Mouse (Mus musculus) olfactory bulb, adult 2 months (tissue): ENCODE measurements at regions not wholly inside any gene's neighbourhood (a gene's known extent, or its start where the extent isn't known, plus 50 kb on each side); places are given as distances from the start of the nearest gene placed in this dataset.

Source experiments
- H3K27ac ChIP-seq: fragments of 200-500 bp; 2 replicates; pipeline ENCODE4 v1.5.1; 2012; ENCODE audit warnings: low read depth, low read length; ENCODE audit not compliant: insufficient read depth
- H3K4me1 ChIP-seq: fragments of 200-500 bp; 2 replicates; pipeline ENCODE4 v1.6.1; 2012; ENCODE audit warnings: low read length; ENCODE audit not compliant: control insufficient read depth, insufficient read depth
- H3K4me3 ChIP-seq: fragments of 200-500 bp; 2 replicates; pipeline ENCODE4 v1.5.1; 2012; ENCODE audit warnings: mild to moderate bottlenecking, low read depth, low read length, moderate library complexity; ENCODE audit not compliant: insufficient read depth
- CTCF ChIP-seq: fragments of 200-500 bp; IDR thresholded peaks from 2 replicates; pipeline ENCODE4 v1.5.1; 2012; ENCODE audit warnings: low read depth, mild to moderate bottlenecking, low read length, moderate library complexity; ENCODE audit not compliant: insufficient read depth
- POLR2A ChIP-seq: fragments of 200-500 bp; IDR thresholded peaks from 2 replicates; pipeline ENCODE4 v1.6.1; 2012; ENCODE audit warnings: mild to moderate bottlenecking, low read depth, low read length, moderate library complexity; ENCODE audit not compliant: insufficient read depth
- WGBS: fragments of 180-500 bp; shearing (Covaris S2); methylation state at CpG from one replicate; pipeline ENCODE4 v1.1.7; 2018; 5-methylcytosine and 5-hydroxymethylcytosine counted together

DNA sequence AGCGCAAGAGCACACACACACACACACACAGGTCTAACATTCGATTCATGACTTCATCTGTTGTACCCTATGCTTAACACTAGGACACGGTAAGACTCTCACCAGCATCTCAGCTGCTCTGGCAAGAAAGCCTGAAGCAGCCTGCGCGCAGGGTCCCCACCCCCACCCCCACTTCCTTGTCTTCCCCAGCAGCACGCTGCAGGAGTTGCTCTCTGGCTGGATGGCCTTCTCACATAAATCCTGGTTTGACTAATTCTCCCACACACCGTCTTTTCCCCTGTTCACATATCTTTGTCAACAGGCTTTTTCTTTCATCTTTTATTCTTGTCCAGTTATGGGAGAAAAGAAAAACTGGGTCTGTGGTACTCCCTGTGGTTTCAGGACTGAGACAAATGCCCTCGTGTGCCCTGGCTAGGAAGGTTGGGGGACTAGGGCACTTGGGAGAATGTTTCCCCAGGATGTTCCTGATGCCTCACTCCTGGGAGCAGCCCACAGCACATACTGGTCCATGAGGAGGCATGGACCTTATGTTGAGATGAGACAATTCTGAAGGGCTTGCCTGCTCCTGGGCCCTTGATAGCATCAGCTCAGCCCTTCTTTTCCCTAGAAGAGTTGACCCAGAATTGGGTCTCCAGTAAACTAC is 181.2 kb downstream of the Mreg start:
- no peak for TF ChIP-seq POLR2A
- no peak for TF ChIP-seq CTCF
- H3K27ac ChIP-seq: no peak overlapping the region
- WGBS: 81% methylated on average over 8 of the region's 8 CpGs
- H3K4me3 ChIP-seq: no peak overlapping the region
- H3K4me1 ChIP-seq: no peaks in the 10 kb centered on the region

DNA sequence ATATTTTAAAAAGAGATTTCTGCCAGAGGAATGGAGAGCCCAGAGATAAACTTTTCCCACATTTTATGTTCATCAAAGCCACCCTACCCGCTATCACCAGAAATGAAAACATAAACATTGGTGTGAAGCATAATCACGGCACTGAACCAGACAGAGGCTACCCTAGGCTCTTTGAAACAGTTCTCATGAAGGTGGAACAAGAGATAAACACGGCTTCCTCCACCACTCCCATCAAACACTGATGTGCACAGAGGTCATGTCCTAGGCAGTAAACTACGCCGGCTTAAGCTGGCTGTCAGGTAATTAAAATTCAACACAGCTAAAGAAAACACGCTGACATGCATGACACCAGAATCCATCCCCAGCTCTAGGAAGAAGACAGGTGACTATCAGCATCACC is 182.5 kb downstream of the Mreg start:
- H3K4me1 ChIP-seq: no peaks in the 10 kb centered on the region
- 96% methylated on average over 6 of the region's 6 CpGs for WGBS
- H3K27ac ChIP-seq: no peak overlapping the region
- TF ChIP-seq CTCF: no peak
- no peak for TF ChIP-seq POLR2A
- H3K4me3 ChIP-seq: no peak overlapping the region

DNA sequence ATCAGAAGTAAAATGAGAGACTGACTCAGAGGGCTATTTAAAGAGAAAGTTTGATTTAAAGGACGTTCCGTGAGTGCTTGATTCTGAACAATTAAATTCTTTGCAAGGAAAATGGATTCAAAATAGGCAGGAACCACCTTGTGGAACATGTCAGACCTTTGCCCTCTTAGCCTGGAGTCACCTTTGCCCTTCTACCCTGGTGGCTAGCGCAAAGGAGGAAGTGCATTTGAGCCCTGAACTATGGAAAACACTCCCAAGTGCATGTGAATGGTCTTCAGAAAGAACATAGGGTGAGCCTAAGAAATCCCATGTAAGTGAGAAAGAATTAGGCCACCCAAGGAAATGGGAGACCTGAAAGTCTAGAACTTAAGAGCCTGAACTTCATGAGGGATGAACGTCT is 185.2 kb downstream of the Mreg start:
- no peak overlapping the region for H3K4me3 ChIP-seq
- no peaks in the 10 kb centered on the region for H3K4me1 ChIP-seq
- 93% methylated on average over 4 of the region's 4 CpGs for WGBS
- no peak overlapping the region for H3K27ac ChIP-seq
- no peak for TF ChIP-seq CTCF
- TF ChIP-seq POLR2A: no peak

DNA sequence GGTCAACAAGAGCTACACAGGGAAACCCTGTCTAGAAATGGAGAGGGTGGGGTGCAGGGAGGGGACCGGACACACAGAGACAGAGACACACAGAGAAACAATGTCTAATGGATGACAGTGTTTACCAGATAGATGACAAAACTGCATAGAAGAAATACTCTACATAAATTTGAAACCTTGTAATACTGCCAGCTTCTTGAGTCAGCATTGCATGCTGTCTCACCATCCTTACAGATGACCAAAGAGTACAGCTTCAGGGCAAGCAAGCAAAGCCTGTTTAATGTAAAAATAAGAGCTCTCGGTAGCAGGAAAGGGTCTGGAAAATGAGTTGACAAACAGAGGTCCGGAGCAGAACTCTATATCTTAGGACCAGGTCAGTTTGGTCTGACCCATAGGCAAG is 189.5 kb downstream of the Mreg start:
- TF ChIP-seq POLR2A (no peak), CTCF (no peak)
- Histone ChIP-seq H3K4me1 (no peaks in the 10 kb centered on the region), H3K4me3 (no peak overlapping the region), H3K27ac (no peak overlapping the region)
- WGBS: 92% methylated on average over 3 of the region's 3 CpGs

DNA sequence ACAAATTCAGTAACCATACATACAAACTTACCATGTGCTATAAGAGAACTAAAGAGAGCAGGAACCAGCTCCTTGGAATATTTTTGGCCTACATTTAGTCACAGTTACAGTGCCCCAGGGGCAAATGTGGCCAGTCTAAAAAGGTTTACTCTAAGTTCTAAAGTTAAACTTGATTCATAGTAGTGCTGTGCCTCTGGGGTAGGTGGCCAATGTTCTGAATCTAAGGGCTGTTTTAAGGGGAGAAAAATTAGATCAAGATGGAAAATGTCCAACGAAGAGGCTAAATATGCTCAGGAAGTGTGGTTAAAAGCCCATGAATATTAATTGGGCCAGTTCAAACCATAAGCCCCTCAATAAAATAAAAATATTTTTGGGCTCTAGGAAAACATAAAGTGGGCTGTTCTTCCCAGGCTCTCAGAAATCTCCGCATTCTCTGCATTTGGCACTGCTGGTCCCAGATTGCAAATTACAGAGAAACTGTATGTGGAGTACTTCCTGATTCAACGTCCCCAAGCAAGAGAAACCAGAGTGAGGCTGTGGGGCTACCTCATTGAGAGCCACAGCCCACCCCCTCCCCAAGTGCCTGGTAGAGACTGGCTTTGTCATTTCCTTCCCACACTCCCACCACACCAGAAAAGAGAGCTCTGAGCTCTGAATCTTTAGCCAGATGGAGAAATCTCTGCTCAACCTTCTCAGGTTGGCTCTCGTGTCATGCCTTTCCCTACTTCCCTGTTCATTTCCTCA is 193.5 kb downstream of the Mreg start:
- H3K4me3 ChIP-seq: no peak overlapping the region
- WGBS: 87% methylated on average over 4 of the region's 4 CpGs
- TF ChIP-seq POLR2A (no peak), CTCF (no peak)
- H3K27ac ChIP-seq: no peak overlapping the region
- 0 out of 2 replicates have a peak, but pooled peaks cover 4% of the 10 kb centered on the region for H3K4me1 ChIP-seq

DNA sequence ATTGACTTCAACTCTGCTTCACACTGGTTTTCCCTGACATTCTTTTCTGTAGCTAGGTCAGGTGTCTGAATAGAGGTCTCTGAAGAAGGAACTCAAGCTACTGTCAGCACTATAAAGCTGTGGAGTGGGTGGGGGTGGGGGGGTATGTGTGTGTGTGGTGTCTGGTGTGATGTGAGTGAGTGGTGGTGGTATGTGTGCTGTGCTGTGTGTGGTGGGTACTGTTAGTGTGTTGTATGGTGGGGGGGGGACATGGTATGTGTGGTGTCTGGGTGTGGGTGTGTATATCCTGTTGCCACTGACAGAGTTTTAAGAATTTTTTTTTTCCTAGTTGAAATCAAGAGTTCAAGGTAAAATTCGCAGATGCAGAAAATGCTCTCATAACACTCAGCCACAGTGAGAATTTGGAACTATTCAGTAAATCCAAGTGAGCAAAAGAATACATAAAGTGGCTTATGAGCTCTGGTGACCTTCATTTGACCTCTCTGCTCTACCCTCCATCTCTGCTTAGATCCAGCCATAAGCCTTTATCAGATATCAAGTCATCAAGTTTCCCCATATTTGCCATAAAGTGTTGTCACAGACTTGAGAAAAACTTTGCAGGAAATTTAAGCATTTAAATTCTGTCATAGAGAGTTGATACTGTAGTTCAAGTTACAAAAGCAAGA is 194.2 kb downstream of the Mreg start:
- no peak overlapping the region for H3K4me3 ChIP-seq
- no peak for TF ChIP-seq POLR2A
- WGBS: 82% methylated on average over 1 of the region's 1 CpGs

DNA sequence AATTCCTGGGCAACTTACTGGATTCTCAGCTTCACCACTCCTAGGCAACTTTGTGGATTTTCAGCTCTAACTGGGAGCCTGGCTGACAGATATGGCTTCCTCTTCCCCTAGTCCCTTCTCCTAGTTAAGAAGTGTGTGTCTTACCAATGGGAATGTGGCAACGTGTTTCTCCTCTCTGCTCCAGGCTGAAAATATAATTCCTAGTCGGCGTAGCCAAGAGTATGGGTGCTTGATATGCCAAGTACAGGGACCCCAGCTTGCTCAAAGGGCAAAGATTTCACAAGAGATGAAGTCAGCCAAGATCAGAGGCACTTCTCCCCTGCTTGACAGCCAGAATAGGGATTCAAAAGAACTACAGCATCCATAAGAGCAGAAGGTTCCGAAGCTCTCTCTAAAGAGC is 196.6 kb downstream of the Mreg start:
- H3K27ac ChIP-seq: no peak overlapping the region
- H3K4me1 ChIP-seq: 0 out of 2 replicates have a peak, but pooled peaks cover 4% of the 10 kb centered on the region
- 96% methylated on average over 4 of the region's 4 CpGs for WGBS
- no peak for TF ChIP-seq POLR2A
- TF ChIP-seq CTCF: no peak
- no peak overlapping the region for H3K4me3 ChIP-seq

More for the DNA sequence above, 194.2 kb downstream of the Mreg start:
- Histone ChIP-seq H3K4me1 (0 out of 2 replicates have a peak, but pooled peaks cover 4% of the 10 kb centered on the region), H3K27ac (no peak overlapping the region)

DNA sequence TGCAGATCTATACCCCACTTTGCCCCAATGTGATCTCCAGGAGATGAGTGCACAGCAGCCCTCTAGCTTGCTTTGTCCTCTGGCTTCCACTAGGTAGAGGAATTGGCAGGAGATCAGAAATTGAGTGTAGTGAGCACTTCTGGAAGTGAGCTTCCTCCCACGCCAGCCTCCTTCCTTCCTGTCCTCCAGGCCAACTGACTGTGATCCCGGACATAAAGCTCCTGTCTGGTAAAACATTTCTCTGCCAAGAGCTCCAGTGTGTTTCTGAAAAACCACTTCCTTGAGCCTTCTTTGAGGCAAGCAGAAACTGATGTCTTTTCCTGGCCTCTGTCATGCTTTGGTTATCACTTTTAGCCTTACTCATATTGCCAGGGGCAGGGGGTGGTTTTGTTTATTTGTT is 197.5 kb downstream of the Mreg start:
- no peak overlapping the region for H3K27ac ChIP-seq
- H3K4me3 ChIP-seq: no peak overlapping the region
- H3K4me1 ChIP-seq: 0 out of 2 replicates have a peak, but pooled peaks cover 4% of the 10 kb centered on the region
- TF ChIP-seq CTCF: no peak
- TF ChIP-seq POLR2A: no peak
- 78% methylated on average over 2 of the region's 2 CpGs for WGBS

DNA sequence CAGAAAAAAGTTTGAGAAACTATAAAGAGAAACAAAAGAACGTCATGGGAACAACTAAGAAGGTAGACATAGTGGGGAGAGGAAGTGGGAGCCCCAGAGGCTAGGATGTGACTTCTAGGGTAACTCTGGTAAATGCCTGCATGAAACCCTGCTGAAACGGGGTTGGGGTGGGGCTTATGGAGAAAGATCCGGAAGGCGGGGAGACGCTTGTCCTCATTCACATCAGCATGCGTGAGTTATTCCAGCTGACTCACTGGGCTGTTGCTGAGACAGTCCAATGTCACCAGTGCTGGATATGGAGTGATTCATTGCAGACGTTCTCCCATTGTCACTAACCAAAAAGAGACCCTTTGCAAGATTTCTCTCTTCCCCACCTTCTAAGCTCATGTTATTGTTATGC is 198.2 kb downstream of the Mreg start:
- TF ChIP-seq CTCF (no peak), POLR2A (no peak)
- no peak overlapping the region for H3K4me3 ChIP-seq
- H3K4me1 ChIP-seq: 0 out of 2 replicates have a peak, but pooled peaks cover 4% of the 10 kb centered on the region
- no peak overlapping the region for H3K27ac ChIP-seq
- WGBS: 75% methylated on average over 7 of the region's 7 CpGs
